Mouse (Mus musculus): ENCODE measurements around the gene Zfp334. TPM values are rescaled to one million over a fixed set of nuclear protein-coding genes. Genes with fewer than 3 reads are reported as not detected.

Zfp334 gene
- polyA plus RNA-seq, 1 experiment from 2014 or later: 3.6 TPM

DNA sequence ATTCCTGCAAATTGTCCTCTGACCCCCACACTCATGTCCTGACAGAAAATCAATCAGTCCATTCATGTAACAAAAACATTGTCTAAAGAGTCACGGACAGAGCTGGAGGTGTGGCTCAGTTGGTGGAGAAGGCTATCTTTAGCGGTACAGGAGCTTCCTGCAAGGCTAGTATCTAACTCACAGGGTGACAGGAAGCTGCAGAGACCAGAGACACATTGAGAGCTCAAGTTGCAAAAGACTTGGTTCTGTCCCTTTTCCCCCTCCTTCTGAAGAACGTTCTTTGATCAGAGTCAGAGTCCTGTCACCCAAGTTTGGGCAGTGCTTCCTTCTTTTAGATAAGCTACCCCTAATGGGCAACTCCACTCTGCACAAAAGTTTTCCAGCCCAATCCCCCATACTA, 58.4 kb downstream of the Zfp334 start:
- ATAC-seq: no peak
- no peak overlapping the region for H3K9ac ChIP-seq (ENCODE audit: low read depth, low read length)
- H3K4me1 ChIP-seq (ENCODE audit: control insufficient read depth, insufficient read depth, low read length): peaks cover 23% of the 10 kb centered on the region
- H3K4me2 ChIP-seq (ENCODE audit: low read depth, low read length): no peak overlapping the region
- peak overlapping the region; percentile 53 for H3K27ac ChIP-seq (ENCODE audit: low read length)
- H3K9me3 ChIP-seq (ENCODE audit: control insufficient read depth, low read length): no peaks in the 10 kb centered on the region
- WGBS: 16% methylated on average over 3 of the region's 3 CpGs
- no peak overlapping the region for H3K4me3 ChIP-seq (ENCODE audit: low read length)
- no peaks in the 10 kb centered on the region for H3K27me3 ChIP-seq (replicated peaks; ENCODE audit: control insufficient read depth, insufficient read depth, low read length)
- H3K36me3 ChIP-seq (ENCODE audit: control insufficient read depth, insufficient read depth, low read length): no peaks in the 10 kb centered on the region

DNA sequence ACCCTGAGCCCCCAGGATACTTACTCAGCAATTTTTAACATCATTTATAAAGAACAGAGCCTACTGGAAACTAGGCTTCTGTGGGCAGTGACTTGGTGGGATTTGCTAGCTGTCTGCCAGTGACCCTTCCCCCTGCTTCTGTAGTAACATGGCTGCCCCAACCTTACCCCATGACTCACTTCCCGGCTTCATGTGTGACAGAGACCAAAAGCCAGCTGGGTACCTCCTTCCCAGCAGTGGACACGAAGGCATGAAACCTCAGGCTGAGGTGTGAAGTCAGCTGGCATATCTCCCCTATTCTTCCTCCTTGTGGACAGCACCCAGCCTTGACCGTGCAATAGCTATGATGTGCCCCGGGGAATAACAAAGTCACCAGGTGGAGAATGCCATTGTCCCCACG, 59.3 kb downstream of the Zfp334 start:
- no peak for ATAC-seq
- Histone ChIP-seq H3K4me2 (ENCODE audit: low read depth, low read length) (no peak overlapping the region), H3K27ac (ENCODE audit: low read length) (no peak overlapping the region), H3K4me3 (ENCODE audit: low read length) (no peak overlapping the region), H3K9me3 (ENCODE audit: control insufficient read depth, low read length) (no peaks in the 10 kb centered on the region), H3K36me3 (ENCODE audit: control insufficient read depth, insufficient read depth, low read length) (no peaks in the 10 kb centered on the region), H3K4me1 (ENCODE audit: control insufficient read depth, insufficient read depth, low read length) (peaks cover 33% of the 10 kb centered on the region), H3K27me3 (replicated peaks; ENCODE audit: control insufficient read depth, insufficient read depth, low read length) (no peaks in the 10 kb centered on the region), H3K9ac (ENCODE audit: low read depth, low read length) (no peak overlapping the region)
- 76% methylated on average over 5 of the region's 5 CpGs for WGBS

DNA sequence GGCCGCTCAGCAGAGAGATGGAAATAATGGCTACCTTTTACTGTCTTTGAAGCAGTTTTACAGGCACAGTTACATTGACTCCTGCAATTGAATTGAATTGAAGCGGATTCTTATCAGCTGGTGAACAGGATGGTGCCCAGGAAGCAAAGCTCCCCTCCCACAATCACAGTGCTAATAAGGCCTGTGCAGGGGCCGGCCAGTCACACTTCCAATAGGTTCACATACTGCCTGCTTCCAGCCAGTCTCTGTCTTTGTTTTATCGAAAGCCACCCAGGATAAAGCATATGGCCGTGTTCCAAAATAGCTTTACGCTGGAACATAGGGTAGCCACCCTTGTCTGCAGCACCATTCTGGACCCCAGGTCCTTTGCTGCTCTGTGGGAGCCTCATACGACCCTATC, 60.7 kb downstream of the Zfp334 start:
- peak overlapping the region; percentile 62 for H3K27ac ChIP-seq (ENCODE audit: low read length)
- ATAC-seq: no peak

DNA sequence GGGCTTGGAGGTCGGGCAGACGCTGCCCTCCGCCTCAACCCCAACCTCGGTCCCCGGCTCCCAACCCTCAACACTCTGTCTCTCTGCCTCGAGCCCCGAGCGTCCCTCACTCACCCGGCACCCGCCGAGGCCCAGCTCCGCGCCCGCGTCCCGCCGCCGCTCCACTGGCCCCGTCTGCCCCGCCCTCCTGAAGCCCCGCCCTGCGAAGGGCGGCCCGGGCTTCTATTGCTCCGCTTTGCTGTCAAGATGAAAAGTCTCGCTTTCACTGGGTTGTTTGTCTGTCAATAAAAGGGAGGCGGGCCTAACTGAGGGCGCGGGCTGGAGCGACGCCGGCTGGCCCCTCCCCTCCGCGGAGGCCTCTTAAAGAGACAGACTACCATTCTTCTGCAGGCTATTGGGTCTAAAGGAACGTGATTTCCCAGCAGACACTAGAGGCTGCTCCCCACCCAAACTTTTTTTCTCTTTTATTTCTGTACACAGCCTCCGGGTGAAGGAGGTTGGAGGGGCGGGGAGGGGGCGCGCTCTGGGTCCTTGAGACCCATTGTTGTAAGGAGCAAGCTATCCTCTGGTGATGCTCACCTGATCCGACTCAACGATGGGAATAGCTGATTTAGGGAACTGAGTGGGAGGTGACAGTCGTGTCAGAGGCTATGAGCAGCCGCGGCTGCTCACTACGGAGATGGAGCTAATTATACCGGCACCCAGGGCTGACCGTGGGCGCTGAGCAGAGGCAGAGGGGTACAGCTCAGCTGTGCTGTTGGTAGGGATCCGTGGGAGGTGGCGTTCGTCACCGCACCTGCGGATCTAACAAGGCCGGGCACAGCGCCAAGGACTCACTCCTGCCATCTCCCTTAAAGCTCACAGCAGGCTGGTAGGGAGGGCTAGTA, 61.5 kb downstream of the Zfp334 start, which contains the start of gene Elmo2:
Gene Elmo2, minus strand, starts transcription at position 176 of the 887 bp plus-strand sequence.
- Histone ChIP-seq H3K27ac (ENCODE audit: low read length) (peak within 1 kb of the TSS; percentile 64), H3K9me3 (ENCODE audit: control insufficient read depth, low read length) (no peaks in the 10 kb centered on the region), H3K36me3 (ENCODE audit: control insufficient read depth, insufficient read depth, low read length) (no peaks in the 10 kb centered on the region), H3K27me3 (replicated peaks; ENCODE audit: control insufficient read depth, insufficient read depth, low read length) (no peaks in the 10 kb centered on the region), H3K4me2 (ENCODE audit: low read depth, low read length) (peak within 1 kb of the TSS; percentile 89), H3K9ac (ENCODE audit: low read depth, low read length) (peak within 1 kb of the TSS; percentile 93), H3K4me3 (ENCODE audit: low read length) (peak within 1 kb of the TSS; percentile 89), H3K4me1 (ENCODE audit: control insufficient read depth, insufficient read depth, low read length) (peaks cover 40% of the 10 kb centered on the region)
- under 1% methylated on average over 55 of the region's 55 CpGs for WGBS
- peak; percentile 96 for ATAC-seq

More for the DNA sequence above, 60.7 kb downstream of the Zfp334 start:
- no peaks in the 10 kb centered on the region for H3K36me3 ChIP-seq (ENCODE audit: control insufficient read depth, insufficient read depth, low read length)
- H3K4me2 ChIP-seq (ENCODE audit: low read depth, low read length): peak overlapping the region; percentile 89
- 48% methylated on average over 7 of the region's 7 CpGs for WGBS
- peak overlapping the region; percentile 75 for H3K9ac ChIP-seq (ENCODE audit: low read depth, low read length)
- H3K4me3 ChIP-seq (ENCODE audit: low read length): peak overlapping the region; percentile 89
- H3K4me1 ChIP-seq (ENCODE audit: control insufficient read depth, insufficient read depth, low read length): peaks cover 35% of the 10 kb centered on the region
- H3K27me3 ChIP-seq (replicated peaks; ENCODE audit: control insufficient read depth, insufficient read depth, low read length): no peaks in the 10 kb centered on the region
- no peaks in the 10 kb centered on the region for H3K9me3 ChIP-seq (ENCODE audit: control insufficient read depth, low read length)

DNA sequence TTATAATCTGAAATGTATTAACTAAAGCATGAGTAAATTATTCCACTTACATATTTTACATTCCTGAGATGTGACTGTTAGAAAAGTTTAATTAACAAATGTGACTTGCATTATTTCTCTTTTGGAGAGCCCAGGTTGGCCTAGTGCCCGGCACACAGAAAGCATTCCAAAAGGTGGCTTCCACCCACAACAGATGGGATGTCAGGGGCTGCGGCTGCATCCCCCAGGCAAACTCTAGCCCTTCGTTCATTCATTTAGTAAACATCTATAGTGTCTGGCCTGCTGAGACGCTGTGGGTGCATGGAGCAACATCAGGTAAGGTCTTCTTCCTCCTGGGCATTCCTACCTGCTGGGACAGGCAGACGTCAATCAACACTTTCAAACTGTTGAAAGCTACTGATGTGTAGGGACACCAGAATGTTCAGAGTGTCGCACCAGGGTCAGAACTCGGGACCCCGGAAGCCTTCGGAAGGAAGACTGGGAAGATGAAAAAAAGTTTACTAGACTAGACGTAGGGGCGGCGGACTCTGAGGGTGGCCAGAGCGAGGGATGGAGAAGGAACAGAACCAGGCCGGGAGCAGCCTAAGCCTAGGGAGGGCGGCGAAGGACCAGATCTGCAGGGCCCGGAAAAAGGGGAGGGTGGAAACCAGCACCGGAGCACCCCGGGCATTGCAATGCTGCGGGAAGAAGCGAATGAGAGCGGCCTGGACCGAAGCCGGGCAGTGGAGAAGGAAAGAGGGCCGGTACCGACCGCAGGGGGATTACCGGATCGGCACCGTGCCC, 62.3 kb downstream of the Zfp334 start:
- Histone ChIP-seq H3K4me2 (ENCODE audit: low read depth, low read length) (peak overlapping the region; percentile 69), H3K9ac (ENCODE audit: low read depth, low read length) (peak overlapping the region; percentile 93), H3K4me3 (ENCODE audit: low read length) (peak overlapping the region; percentile 89), H3K27me3 (replicated peaks; ENCODE audit: control insufficient read depth, insufficient read depth, low read length) (no peaks in the 10 kb centered on the region), H3K27ac (ENCODE audit: low read length) (peak overlapping the region; percentile 64; the same call in 1 of the 2 replicates), H3K9me3 (ENCODE audit: control insufficient read depth, low read length) (no peaks in the 10 kb centered on the region), H3K4me1 (ENCODE audit: control insufficient read depth, insufficient read depth, low read length) (peaks cover 48% of the 10 kb centered on the region), H3K36me3 (ENCODE audit: control insufficient read depth, insufficient read depth, low read length) (no peaks in the 10 kb centered on the region)
- peak; percentile 33 for ATAC-seq
- WGBS: under 1% methylated on average over 30 of the region's 30 CpGs

Other genes starting within 250 kb of the Zfp334 start
- gene Cdh22, start 153.4 kb downstream of the Zfp334 start, polyA plus RNA-seq (2015; fragmentation: Nextera tagmentation; extraction: Ambion mirVana): 0.40 and 0.50 TPM in 2 replicates
- 135 and 154 TPM in 2 replicates for gene Slc35c2, start 100.4 kb downstream of the Zfp334 start, polyA plus RNA-seq (2015; fragmentation: Nextera tagmentation; extraction: Ambion mirVana)
- 63.5 and 67.2 TPM in 2 replicates for gene Elmo2, start 61.8 kb downstream of the Zfp334 start, polyA plus RNA-seq (2015; fragmentation: Nextera tagmentation; extraction: Ambion mirVana)
- gene Zfp663, start 19.5 kb downstream of the Zfp334 start, polyA plus RNA-seq (2015; fragmentation: Nextera tagmentation; extraction: Ambion mirVana): 0.45 and 0.64 TPM in 2 replicates
- gene Ocstamp, start 12.1 kb upstream of the Zfp334 start, polyA plus RNA-seq (2015; fragmentation: Nextera tagmentation; extraction: Ambion mirVana): 1.1 TPM in 2 replicates
- 0.40 and 0.56 TPM in 2 replicates for gene Slc13a3, start 85.0 kb upstream of the Zfp334 start, polyA plus RNA-seq (2015; fragmentation: Nextera tagmentation; extraction: Ambion mirVana)
- gene Trp53rka, start 105.1 kb upstream of the Zfp334 start, polyA plus RNA-seq (2015; fragmentation: Nextera tagmentation; extraction: Ambion mirVana): 23.6 and 23.8 TPM in 2 replicates
- 4.0 and 5.3 TPM in 2 replicates for gene Slc2a10, start 115.5 kb upstream of the Zfp334 start, polyA plus RNA-seq (2015; fragmentation: Nextera tagmentation; extraction: Ambion mirVana)
- 0.33 and 1.2 TPM in 2 replicates for gene Eya2, start 206.8 kb upstream of the Zfp334 start, polyA plus RNA-seq (2015; fragmentation: Nextera tagmentation; extraction: Ambion mirVana)

All from intestine, embryonic 16.5 days (tissue).